Mouse (Mus musculus) heart, postnatal 4 days (tissue): ENCODE data around the gene Nanog. TPM values are rescaled to one million over a fixed set of nuclear protein-coding genes. Genes with fewer than 3 reads are reported as not detected.

Source experiments
- DNase-seq: peaks from one replicate; pipeline ENCODE4 v3.0.0; 2021
- total RNA-seq, 2 experiments: library from RNA; stranded (reverse); gene quantifications; 2 replicates each; pipeline ENCODE4 v1.2.3; 2021

Nanog gene
- total RNA-seq, 2 experiments from 2014 or later, result 0.38 to 0.41 TPM

GRCm38 (mm10) chr6:122762952-122763700, 55.8 kb downstream of the Nanog start:
- DNase-seq, result no peak

- no peak for DNase-seq
These were observed 56.7 kb downstream of the Nanog start for GRCm38 (mm10) chr6:122763844-122764445.

Other genes with a start within 250 kb of the Nanog start
- 1 to 10 TPM in 1 of 2 experiments, under 1 TPM in 1; 0.38 to 1.6 TPM for gene Rimklb, start 208.7 kb upstream of the Nanog start, total RNA-seq
- gene Mfap5, start 201.6 kb upstream of the Nanog start, total RNA-seq, result 10 to 100 TPM; 54.8 to 64.5 TPM
- gene Aicda, start 153.7 kb upstream of the Nanog start, total RNA-seq, result not detected
- 1 to 10 TPM; 4.0 to 7.4 TPM for gene Apobec1, start 105.0 kb upstream of the Nanog start, total RNA-seq
- not detected for gene Gdf3, start 97.4 kb upstream of the Nanog start, total RNA-seq
- not detected for gene Dppa3, start 81.1 kb upstream of the Nanog start, total RNA-seq
- gene Slc2a3, start 94.2 kb downstream of the Nanog start, total RNA-seq, result 1 to 10 TPM; 2.0 to 3.3 TPM
- 10 to 100 TPM; 24.6 to 25.3 TPM for gene Foxj2, start 112.4 kb downstream of the Nanog start, total RNA-seq
- gene C3ar1, start 148.7 kb downstream of the Nanog start, total RNA-seq, result 1 to 10 TPM; 1.7 to 1.8 TPM
- 10 to 100 TPM; 32.8 to 35.5 TPM for gene Necap1, start 167.0 kb downstream of the Nanog start, total RNA-seq
- gene Clec4a1, start 214.4 kb downstream of the Nanog start, total RNA-seq, result 1 to 10 TPM; 1.2 to 1.9 TPM
- 1 to 10 TPM; 1.2 to 1.4 TPM for gene Clec4a3, start 245.0 kb downstream of the Nanog start, total RNA-seq